Comparison of ENCODE assay signal across 17 mouse cellular contexts in genomic region chr4:98564196-98564865, GRCm38 (mm10).
DNase-seq lines count a peak whose midpoint lies in the region; ATAC-seq lines count a peak whose summit lies in the region.
"Had no signal": no experiment of that assay in that cellular context is flagged by ENCODE, and none has a peak within 500 bp of the region (broad histone marks: within the 10 kb centered on the region; RNA-seq: fewer than 3 reads in every experiment).

No protein-coding gene starts in this region.

- H3K9me3 ChIP-seq in heart, embryonic 12.5 days (replicated peaks), result no peaks in the 10 kb centered on the region
- H3K9me3 ChIP-seq in liver, embryonic 12.5 days (replicated peaks), result no peaks in the 10 kb centered on the region
- H3K9me3 ChIP-seq in embryonic facial prominence, embryonic 14.5 days (ENCODE audit: control insufficient read depth, low read length), result no peaks in the 10 kb centered on the region
- H3K9me3 ChIP-seq in stomach, embryonic 15.5 days, result no peaks in the 10 kb centered on the region
- H3K9me3 ChIP-seq: hindbrain, embryonic 13.5 days; kidney, embryonic 15.5 days; liver, embryonic 15.5 days; midbrain, embryonic 12.5 days had no signal

- no peaks in the 10 kb centered on the region for H3K27me3 ChIP-seq in heart, embryonic 12.5 days (replicated peaks)
- H3K27me3 ChIP-seq in liver, embryonic 12.5 days (replicated peaks), result no peaks in the 10 kb centered on the region
- H3K27me3 ChIP-seq in embryonic facial prominence, embryonic 14.5 days (replicated peaks; ENCODE audit: control insufficient read depth, insufficient read depth, low read length), result no peaks in the 10 kb centered on the region
- no peaks in the 10 kb centered on the region for H3K27me3 ChIP-seq in stomach, embryonic 15.5 days (replicated peaks)
- H3K27me3 ChIP-seq: CH12.LX; hindbrain, embryonic 13.5 days; kidney, embryonic 15.5 days; liver, embryonic 15.5 days; midbrain, embryonic 12.5 days had no signal

- DNase-seq in heart, adult 8-10 months (ENCODE audit: low spot score), result no peak
- no peak for DNase-seq in liver
- no peak for DNase-seq in embryonic facial prominence, embryonic 14.5 days (ENCODE audit: low spot score)
- DNase-seq in layer of hippocampus, adult 9-11 months, result no peak
- DNase-seq: adrenal gland, postnatal 14 days; cerebellum, postnatal 36 days; right cerebral cortex, postnatal 14 days; thymus, postnatal 4 days had no signal

- peaks cover 29% of the 10 kb centered on the region for H3K4me1 ChIP-seq in heart, embryonic 12.5 days (replicated peaks)
- H3K4me1 ChIP-seq in liver, embryonic 12.5 days, result no peaks in the 10 kb centered on the region
- H3K4me1 ChIP-seq in embryonic facial prominence, embryonic 14.5 days (ENCODE audit: control insufficient read depth, insufficient read depth, low read length), result peaks cover 7% of the 10 kb centered on the region; the same call in 1 of the 2 replicates
- H3K4me1 ChIP-seq in stomach, embryonic 15.5 days, result peaks cover 9% of the 10 kb centered on the region; the same call in 1 of the 2 replicates
- H3K4me1 ChIP-seq: liver, embryonic 15.5 days had no signal

- no peak overlapping the region for H3K4me2 ChIP-seq in heart, embryonic 12.5 days
- H3K4me2 ChIP-seq in liver, embryonic 12.5 days, result no peak overlapping the region
- H3K4me2 ChIP-seq in embryonic facial prominence, embryonic 14.5 days (ENCODE audit: low read depth, low read length), result no peak overlapping the region
- H3K4me2 ChIP-seq in stomach, embryonic 15.5 days, result no peak overlapping the region
- H3K4me2 ChIP-seq: hindbrain, embryonic 13.5 days; kidney, embryonic 15.5 days; liver, embryonic 15.5 days; midbrain, embryonic 12.5 days had no signal

- no peaks in the 10 kb centered on the region for H3K36me3 ChIP-seq in heart, embryonic 12.5 days
- H3K36me3 ChIP-seq in liver, embryonic 12.5 days, result no peaks in the 10 kb centered on the region
- no peaks in the 10 kb centered on the region for H3K36me3 ChIP-seq in embryonic facial prominence, embryonic 14.5 days (ENCODE audit: control insufficient read depth, insufficient read depth, low read length)
- H3K36me3 ChIP-seq in stomach, embryonic 15.5 days, result no peaks in the 10 kb centered on the region
- H3K36me3 ChIP-seq: hindbrain, embryonic 13.5 days; kidney, embryonic 15.5 days; liver, embryonic 15.5 days; midbrain, embryonic 12.5 days had no signal

- 67% methylated on average over 6 of the region's 6 CpGs for WGBS in heart, embryonic 12.5 days
- WGBS in liver, embryonic 12.5 days (ENCODE audit: insufficient replicate concordance), result 65% methylated on average over 6 of the region's 6 CpGs
- 73% methylated on average over 6 of the region's 6 CpGs for WGBS in embryonic facial prominence, embryonic 14.5 days
- WGBS in stomach, embryonic 15.5 days, result 76% methylated on average over 6 of the region's 6 CpGs

- no peak overlapping the region for H3K9ac ChIP-seq in heart, embryonic 12.5 days
- no peak overlapping the region for H3K9ac ChIP-seq in liver, embryonic 12.5 days
- H3K9ac ChIP-seq in embryonic facial prominence, embryonic 14.5 days (ENCODE audit: low read depth, low read length), result no peak overlapping the region
- H3K9ac ChIP-seq in stomach, embryonic 15.5 days, result no peak overlapping the region
- H3K9ac ChIP-seq: hindbrain, embryonic 13.5 days; kidney, embryonic 15.5 days; liver, embryonic 15.5 days; midbrain, embryonic 12.5 days had no signal

- ATAC-seq in heart, embryonic 12.5 days (ENCODE audit: insufficient number of reproducible peaks, low FRiP score), result no peak
- ATAC-seq in liver, embryonic 12.5 days, result 0 out of 2 replicates have a peak, but pooled peaks have one; percentile 27
- ATAC-seq in embryonic facial prominence, embryonic 14.5 days (ENCODE audit: low read depth), result no peak
- ATAC-seq in stomach, embryonic 15.5 days (ENCODE audit: insufficient read depth, low FRiP score, low read depth), result no peak

- H3K27ac ChIP-seq in heart, embryonic 12.5 days (ENCODE audit: poor library complexity, severe bottlenecking), result peak overlapping the region; percentile 85
- no peak overlapping the region for H3K27ac ChIP-seq in liver, embryonic 12.5 days
- H3K27ac ChIP-seq in embryonic facial prominence, embryonic 14.5 days (replicated peaks; ENCODE audit: low read depth, low read length), result peak overlapping the region; percentile 46; the same call in 1 of the 2 replicates
- H3K27ac ChIP-seq in stomach, embryonic 15.5 days, result peak overlapping the region; percentile 18; the same call in 1 of the 2 replicates
- H3K27ac ChIP-seq: hindbrain, embryonic 13.5 days; kidney, embryonic 15.5 days; liver, embryonic 15.5 days; midbrain, embryonic 12.5 days had no signal

- H3K4me3 ChIP-seq in heart, embryonic 12.5 days, result no peak overlapping the region
- no peak overlapping the region for H3K4me3 ChIP-seq in liver, embryonic 12.5 days
- H3K4me3 ChIP-seq in embryonic facial prominence, embryonic 14.5 days (ENCODE audit: low read depth, low read length), result no peak overlapping the region
- H3K4me3 ChIP-seq in stomach, embryonic 15.5 days (replicated peaks), result no peak overlapping the region
- H3K4me3 ChIP-seq: erythroblast, embryonic 14.5 days; hindbrain, embryonic 13.5 days; kidney, embryonic 15.5 days; liver, embryonic 15.5 days; midbrain, embryonic 12.5 days had no signal
